Mouse (Mus musculus) layer of hippocampus, postnatal 10 days (tissue): Measurements from ENCODE around the gene H2-Aa. TPM values are rescaled to one million over a fixed set of nuclear protein-coding genes. Genes with fewer than 3 reads are reported as not detected.

Experiments used
- DNase-seq, 2 experiments: peaks; one replicate each; pipeline ENCODE4 v3.0.0; 2021; ENCODE audit warnings: low spot score in 2 of 2
- total RNA-seq, 2 experiments: library from RNA; stranded (reverse); gene quantifications; 2 replicates each; pipeline ENCODE4 v1.2.3; 2021

Gene H2-Aa
- total RNA-seq, 2 experiments from 2014 or later = 0.64 to 0.69 TPM

DNA sequence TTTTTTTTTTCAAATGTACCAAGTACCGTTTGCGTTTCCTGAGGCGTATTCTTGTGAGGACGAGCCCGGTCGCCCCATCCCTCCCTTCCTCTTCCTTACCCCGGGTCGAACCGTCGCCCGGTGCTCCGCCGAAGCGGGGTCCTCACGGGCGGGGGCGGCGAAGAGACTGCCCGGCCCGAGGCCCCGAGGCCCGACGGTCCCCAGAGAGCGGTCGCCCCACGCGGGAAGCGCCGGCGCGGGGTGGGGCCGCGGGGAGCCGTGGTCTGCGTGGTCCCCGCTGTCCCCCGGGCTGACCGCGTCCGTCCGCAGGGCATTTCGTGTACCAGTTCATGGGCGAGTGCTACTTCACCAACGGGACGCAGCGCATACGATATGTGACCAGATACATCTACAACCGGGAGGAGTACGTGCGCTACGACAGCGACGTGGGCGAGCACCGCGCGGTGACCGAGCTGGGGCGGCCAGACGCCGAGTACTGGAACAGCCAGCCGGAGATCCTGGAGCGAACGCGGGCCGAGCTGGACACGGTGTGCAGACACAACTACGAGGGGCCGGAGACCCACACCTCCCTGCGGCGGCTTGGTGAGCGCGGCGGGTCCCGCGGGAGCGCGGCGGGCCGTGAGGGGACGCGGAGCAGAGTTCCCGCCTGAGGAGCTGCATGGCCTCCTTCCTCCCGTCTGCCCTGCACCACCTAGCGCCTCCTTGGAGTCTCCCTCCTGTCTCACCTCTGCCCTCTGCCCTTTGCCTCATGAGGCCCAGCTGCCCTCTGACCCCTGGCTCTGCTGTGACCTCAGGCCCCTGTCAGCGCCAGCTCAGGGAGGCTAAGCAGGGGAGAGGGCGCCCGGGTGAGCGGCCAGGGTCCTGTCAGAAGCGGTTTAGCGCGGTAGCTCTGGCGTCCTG is 22.9 kb downstream of the H2-Aa start:
- no peak for DNase-seq

DNA sequence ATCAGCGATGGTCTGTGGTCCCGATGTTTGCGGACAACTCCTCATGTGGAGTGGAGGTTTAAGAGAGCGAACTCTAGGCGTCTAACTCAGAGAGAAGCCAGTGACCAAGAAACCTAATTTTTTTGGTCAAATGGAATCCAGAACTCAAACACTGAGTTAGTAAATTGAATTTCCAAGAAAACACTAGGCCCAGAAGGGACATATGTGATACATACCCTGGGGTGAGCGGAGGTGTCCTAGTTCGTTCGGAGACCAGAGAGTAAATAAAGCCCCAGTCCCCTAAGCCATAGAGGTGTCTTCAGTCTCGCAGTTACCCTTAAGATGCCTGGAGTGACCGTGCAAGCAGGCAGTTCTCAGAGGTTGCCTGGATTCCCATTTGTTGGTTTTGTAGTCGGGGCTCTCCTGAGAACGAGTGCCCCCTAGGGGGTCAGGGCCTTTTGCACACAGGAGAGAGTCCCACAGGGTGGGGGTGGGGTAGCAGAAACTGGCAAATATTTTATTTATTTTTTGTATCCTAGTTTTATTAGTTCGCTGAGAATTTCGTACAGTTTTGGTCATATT is 23.7 kb downstream of the H2-Aa start:
- no peak for DNase-seq

DNA sequence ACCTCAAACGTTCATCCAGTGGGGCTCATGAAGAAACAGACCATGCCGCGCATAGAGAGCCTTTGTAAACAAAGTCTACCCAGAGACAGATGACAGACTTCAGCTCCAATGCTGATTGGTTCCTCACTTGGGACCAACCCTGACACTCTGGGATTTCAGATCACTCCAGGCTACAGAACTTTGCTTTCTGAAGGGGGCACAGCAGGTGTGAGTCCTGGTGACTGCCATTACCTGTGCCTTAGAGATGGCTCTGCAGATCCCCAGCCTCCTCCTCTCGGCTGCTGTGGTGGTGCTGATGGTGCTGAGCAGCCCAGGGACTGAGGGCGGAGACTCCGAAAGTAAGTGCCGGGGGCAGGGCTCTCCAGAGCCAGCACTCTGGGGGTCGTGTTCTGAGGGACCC is 24.6 kb downstream of the H2-Aa start:
- peak; percentile 76 to 83 for DNase-seq

DNA sequence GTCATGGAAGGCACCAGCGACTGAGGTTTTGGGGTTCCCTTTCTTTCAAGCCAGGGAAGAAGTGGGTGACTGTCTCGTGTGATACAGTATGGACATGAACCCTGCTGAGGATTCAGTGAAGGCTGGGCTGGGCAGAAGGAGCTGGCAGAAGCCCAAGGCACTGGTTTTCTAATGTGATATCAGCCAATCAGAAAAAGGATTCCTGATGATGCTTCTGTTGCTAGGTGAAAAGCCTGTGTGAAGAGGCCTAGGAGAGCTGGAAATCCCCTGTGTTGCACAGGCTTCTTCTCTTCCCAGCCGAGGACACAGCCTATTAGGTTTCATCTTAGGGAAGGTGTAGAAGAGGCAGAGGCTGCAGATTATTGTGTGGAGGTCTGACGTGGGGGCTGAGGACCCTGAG is 26.1 kb downstream of the H2-Aa start:
- DNase-seq = peak; percentile 77 to 81

DNA sequence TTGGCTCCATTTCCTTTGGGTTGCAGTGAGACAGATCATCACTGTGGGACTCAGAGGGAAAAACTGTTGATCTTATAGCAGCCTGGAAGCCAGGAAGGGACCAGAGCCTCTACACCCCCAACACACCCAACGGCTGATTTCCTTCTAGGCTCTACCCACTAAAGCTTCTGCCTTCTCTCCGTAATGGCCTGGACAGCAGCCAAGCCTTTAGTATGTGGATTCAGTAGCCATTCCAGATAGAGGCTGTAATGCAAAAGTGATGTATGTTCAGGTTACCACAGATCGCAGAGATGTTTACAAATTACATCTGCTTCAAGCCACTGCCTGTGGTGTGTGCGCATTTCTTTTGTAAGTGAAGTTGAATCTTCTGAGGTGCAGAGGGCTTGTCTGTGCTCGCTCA is 27.1 kb downstream of the H2-Aa start:
- DNase-seq = no peak

DNA sequence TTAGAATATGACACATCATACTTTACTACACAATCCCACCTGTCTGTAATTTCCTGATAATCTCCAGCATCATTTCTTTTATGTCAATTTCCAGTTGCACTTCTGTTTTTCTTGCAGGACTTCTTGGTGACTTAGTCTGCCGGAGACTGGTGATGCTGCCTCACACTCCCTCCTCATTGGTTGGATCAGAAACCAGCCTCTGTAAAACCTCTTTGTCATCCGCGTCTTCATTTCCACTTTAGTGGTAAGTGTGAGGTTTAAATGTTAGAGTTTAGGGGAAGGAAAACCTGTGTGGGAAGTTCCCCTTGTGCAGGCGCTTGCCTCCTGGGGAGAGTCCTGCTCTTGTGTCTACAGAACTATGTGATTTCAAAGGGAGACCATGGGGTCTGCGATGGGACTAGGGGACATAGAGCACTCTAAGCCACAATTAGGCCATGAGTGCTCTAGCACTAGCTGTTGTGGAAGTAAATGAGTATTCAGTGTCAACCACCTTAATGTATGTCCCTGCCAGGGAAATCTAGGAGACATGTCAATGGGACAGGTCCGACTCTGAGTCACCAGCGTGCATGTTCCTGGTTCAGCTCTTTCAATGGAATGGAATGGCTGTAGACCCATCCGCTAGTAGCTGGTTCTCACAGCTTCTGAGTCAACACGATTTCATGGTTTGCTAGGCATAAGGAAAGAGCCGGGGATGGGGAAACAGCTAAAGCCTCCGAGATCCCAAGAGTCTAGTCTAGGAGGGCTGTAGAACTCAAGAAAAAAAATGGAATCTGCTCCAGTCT is 29.8 kb downstream of the H2-Aa start, which contains the start of gene H2-Ab1:
H2-Ab1 (plus strand) TSS at position 96 of the 782 bp plus-strand sequence.
- DNase-seq = peak; percentile 90

DNA sequence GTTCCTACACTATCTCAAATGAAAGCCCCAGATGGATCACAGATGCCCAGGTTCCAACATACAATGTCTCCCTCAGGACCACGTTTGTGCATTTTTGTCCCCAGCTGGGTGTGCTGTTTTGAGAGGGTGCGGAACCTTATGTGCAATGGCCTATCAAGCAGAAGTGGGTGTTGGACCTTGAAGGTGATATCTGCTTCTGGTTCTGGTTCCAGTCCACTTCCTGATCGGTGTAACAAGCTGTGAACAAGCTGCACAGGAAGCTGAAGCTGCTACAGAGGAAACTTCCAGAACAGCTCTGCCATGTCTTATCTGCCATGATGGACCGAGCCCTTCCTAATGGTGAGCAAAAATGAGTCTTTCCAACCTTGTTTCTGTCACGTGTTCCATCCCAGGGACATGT is 31.1 kb downstream of the H2-Aa start:
- DNase-seq = no peak

DNA sequence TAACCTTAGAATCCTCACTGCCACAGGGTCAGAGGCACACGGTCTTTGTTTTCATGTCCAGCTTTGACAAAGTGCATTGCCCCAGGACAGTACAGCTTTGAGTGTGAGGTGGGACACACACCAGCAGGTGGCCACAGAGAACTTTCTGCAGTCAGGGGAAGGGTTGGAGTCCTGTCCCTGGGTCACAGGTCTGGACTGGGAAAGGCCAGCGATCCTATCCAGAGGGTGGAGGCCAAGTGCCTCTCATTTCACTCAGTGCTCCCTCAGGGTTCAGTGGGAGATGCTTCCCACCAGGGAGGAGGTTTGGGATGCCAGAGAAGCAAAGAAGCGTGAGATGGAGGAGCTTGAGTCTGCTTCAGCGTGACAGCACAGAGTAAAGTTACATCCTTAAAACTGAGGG is 36.0 kb downstream of the H2-Aa start:
- DNase-seq = no peak

DNA sequence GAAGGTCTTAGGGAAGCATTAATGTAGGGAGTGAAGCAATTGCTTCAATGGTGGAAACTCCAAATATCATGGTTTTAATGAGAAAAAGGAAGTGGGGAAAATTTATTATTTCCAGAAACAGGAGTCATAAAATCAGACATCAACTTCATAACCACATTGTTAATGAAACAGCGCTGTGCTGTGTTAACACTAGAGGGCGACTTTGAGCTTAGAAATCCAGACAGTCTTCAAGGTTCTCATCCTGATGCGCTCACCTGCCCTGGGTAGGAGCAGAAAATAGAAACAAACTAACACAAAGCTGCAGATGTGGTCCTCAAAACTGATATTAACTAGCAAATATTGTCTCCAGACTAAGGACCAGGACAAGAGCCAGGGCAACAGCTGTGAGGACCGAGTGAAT is 37.7 kb downstream of the H2-Aa start:
- DNase-seq = peak; percentile 34 to 48

DNA sequence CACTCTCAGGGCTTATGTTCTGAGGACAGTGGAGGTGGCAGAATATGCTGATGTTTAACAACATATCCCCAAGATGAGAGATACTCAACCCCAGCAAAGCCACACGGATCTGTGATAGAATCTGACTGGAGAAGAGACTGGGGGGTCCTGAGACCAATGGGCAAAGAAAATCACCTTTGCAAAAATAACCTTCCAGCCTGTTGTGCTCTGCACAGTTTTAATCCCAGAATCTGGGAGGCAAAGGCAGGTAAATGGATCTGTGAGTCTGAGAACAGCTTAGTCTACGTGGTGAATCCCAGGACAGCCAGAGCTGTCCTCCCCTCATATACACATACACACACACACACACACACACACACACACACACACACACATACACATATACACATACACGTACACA is 38.3 kb downstream of the H2-Aa start:
- DNase-seq = no peak

DNA sequence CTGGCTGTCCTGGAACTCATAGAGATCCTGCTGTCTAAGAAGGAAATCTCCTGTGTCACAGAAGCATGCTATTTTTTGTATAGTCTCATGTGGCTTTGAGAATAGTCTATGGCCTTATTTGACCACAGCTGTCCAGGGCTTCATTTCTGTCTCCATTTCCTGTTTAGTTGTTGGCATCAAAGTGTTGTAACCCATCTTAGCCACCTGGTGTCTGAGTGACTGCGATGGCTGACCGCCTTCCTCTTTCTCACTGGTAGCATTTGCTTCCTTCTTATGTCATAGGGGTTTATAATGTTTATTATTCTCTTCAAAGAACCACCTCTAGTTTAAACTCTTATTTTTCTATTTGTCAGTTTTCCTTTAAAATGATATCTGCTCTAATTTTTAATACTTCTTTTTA is 38.9 kb downstream of the H2-Aa start:
- DNase-seq = peak in 1 of 2 experiments; percentile 4

DNA sequence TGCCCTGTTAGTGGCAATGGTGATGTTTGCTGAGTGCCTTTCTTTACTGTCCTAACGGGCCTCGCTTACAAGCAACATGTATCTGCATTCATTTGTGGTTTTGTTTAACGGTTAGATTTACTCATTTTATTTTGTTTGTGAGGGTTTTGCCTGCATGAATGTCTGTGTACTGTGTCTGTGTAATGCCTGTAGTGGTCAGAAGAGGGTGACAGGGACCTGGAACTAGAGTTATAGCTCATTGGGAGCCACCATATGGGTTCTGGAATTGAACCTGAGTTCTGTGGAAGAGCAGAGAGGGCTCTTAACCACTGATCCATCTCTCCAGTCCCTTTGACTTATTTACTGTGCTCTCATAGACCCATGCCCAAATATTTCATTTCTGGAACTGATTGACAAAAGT is 40.6 kb downstream of the H2-Aa start:
- DNase-seq = no peak

DNA sequence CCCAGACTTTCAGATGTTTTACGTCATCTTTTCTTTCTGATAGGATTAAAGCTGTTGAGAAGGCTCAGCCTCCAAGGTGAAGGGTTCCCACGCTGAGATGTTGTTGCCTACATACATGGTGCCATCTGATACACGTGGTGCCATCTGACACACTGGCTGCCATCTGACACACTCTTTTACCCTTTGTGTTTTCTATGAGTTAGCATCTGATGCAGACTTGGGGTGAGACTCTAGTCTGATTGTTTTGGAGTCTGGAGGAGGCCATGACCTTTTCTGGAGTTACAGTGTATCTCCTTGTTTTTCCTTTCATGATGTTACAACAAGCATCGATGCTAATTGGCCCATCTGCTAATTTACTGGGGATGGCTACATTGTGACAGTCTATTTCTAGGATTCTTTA is 43.0 kb downstream of the H2-Aa start:
- no peak for DNase-seq

DNA sequence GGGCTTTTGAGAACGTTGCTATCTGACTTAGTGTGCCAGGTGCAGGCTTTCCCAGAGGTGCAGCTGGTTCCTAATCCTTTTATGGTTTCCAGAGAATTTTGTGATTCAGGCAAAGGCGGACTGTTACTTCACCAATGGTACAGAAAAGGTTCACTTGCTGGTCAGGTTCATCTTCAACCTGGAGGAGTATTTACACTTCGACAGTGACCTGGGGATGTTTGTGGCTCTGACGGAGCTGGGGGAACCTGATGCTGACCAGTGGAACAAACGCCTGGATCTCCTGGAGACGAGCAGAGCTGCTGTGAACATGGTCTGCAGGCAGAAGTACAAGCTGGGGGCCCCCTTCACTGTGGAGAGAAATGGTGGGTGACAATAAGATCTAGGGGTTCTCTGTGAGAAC is 46.7 kb downstream of the H2-Aa start:
- peak in 1 of 2 experiments; percentile 1 for DNase-seq

DNA sequence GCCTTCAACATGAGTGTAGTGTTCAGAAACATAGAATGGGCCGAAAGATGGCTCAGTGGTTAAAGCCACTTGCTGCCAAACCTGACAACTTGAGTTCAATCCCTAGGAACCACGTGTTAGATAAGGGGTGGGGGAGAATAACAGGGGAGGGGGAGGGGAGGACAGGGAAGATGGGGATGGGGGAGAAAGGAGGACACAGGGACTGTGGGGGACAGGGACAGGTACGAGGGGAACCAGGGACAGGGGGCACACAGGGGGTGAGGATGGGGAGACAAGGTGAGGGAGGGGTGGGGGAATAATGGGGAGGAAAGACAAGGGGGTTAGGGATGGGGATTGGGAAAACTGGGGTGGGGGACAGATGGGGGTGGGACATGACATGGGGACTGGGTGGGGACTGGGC is 47.3 kb downstream of the H2-Aa start:
- DNase-seq = no peak

DNA sequence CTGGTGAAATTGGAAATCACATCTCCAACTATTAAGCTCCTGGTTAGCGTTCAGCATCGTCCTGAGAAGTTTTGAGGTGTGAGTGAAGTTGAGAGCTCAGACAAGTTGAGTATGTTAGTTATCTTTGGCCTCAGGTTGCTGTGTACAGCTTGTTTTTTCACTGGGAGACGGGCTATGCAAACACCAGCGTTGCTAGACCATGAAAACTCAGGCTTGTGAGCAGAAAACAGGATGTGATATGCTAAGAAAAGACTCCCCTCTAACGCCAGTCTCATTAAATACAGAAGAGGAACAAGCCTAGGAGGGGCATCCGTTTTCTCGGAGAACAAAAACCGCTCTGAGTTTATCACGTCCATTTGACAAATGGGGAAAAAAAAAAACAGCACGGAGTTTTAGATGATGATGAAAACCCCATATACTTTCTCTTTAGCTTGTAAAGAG is 48.0 kb downstream of the H2-Aa start:
- no peak for DNase-seq

DNA sequence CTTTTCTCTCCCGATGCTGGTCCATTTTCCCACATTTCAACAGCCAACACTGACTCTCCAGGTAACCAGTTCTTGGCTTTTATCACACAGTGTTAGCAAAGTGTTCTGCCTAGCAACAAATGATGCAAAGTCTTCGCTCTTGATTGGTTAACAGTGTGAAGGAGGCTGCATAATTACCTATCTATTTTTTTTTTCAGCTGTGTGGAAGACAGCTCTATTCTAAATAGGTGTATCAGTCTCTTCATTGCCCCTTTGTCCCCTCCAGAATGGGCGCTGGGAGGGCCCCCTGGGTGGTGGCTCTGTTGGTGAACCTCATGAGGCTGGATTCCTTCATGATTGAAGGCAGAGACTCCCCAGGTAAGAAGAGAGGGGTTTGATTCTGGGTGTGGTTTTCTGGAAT is 48.9 kb downstream of the H2-Aa start, which contains the start of gene H2-Ob:
H2-Ob (plus strand) TSS at position 198 of the 400 bp plus-strand sequence.
- DNase-seq = no peak

DNA sequence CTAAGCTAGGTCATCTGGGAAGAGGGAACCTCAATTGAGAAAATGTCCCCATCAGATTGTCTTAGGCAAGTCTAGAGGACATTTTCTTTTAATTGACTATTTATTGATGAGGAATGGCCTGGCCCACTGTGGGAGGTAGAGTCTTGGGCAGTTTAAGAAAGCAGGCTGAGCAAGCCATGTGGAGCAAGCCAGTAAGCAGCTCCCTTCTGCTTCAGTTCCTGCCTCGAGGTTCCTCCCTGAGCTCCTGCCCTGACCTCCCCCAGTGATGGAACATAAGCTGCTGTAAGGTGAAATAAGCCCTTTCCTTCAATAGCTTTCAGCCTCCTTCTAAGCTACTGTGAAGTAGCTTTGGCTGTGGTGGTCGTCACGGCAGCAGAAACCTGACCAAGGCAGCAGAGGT is 49.9 kb downstream of the H2-Aa start:
- no peak for DNase-seq

DNA sequence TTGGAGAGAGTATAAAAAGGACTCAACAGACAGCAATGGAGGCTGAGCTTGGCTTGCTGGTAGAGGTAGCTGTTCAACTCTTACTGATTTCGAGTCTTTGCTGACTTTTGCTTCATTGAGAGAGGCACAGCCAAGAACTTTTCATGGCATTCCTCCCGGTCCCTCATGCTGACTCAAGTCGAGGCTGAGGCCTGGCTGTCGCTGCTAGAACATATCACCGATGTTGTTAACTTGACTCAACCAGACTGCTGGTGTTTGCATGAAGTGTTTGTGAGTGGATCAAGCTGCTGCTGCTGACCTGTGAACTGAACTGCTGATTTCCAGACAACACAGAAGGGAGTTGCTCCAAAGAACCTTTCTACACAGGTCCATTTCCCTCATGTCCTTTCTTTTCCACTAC is 50.9 kb downstream of the H2-Aa start:
- DNase-seq = no peak

DNA sequence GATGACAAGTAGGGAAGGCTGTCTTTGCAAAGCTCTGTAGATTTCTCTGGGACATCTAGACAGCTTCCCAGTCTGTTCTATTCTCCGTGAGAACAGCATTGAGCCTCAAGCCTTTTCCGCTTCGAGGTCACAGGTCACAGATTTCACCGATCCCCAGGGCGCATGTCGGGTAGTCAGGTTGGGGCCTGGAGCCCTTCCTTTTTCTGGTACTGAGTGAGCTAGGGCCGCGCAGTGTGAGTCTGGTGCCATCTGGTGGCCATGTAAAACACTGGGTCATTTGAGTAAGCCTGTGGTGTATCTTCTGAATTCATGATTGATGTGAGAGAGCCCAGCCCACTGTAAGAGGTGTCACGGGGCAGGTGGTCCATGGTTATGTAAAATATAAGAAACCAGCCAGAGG is 52.7 kb downstream of the H2-Aa start:
- DNase-seq = peak; percentile 75 to 82
